Mouse (Mus musculus): ENCODE measurements at regions not wholly inside any gene's neighbourhood (a gene's known extent, or its start where the extent isn't known, plus 50 kb on each side); places are given as distances from the start of the nearest gene placed in this dataset.

DNA sequence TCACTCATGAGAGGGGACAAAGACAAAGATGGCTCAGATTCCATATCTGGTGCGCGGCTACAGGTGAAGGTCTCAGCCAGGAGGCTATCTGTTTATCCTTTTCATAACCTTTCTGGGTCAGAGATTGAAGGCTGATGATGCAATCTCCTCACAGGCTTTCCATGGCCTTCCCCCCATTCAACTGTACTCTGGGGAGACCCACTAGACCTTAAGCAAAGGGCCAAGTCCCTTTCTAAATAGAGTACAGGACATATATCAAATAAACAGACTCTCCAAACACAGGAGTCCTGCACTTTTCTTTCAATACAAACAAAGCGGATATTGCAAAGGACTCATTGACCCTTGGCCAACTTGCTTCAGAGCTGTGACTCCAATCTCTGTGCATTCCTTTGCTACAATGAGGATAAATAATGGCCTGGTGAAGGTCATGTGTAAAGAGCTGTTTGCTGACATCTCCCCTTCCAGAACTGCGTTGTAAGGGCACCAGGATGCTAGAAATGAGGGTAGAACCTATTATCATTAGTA is 267.3 kb downstream of the Rnd3 start:
- no peak for TF ChIP-seq POLR2A (IDR thresholded peaks at IDR 0.05; ENCODE audit: insufficient read depth, low read depth, low read length)
- no peak for TF ChIP-seq CTCF (IDR thresholded peaks at IDR 0.05; ENCODE audit: insufficient read depth, low read depth, low read length)
